Mouse (Mus musculus) MEL (cell line): ENCODE measurements around the gene 4930544D05Rik. TPM values are rescaled to one million over a fixed set of nuclear protein-coding genes. Genes with fewer than 3 reads are reported as not detected.

Experiments used
- DNase-seq: peaks from one replicate; pipeline ENCODE4 v3.0.0; 2011; ENCODE audit warnings: low read depth, low spot score
- H3K27ac ChIP-seq: 2 replicates; pipeline ENCODE4 v1.5.1; 2012; ENCODE audit warnings: low read depth, mild to moderate bottlenecking, control low read depth, low read length, moderate library complexity; ENCODE audit not compliant: control insufficient read depth
- H3K27me3 ChIP-seq, 2 experiments: fragments of 150-350 bp in 1 of 2; sonication (generic) in 1 of 2; 2 replicates each; pipeline ENCODE4 v1.6.1; 2012; ENCODE audit warnings: low read length in 2 of 2, mild to moderate bottlenecking in 2 of 2, improper control_type of control experiment in 1 of 2, moderate library complexity in 1 of 2; ENCODE audit not compliant: insufficient read depth in 2 of 2, control insufficient read depth in 1 of 2
- H3K36me3 ChIP-seq, 2 experiments: 2 replicates each; pipeline ENCODE4 v1.6.1; 2012 to 2014; ENCODE audit warnings: low read length in 2 of 2, improper control_type of control experiment in 1 of 2, inconsistent platforms in 1 of 2, mild to moderate bottlenecking in 1 of 2; ENCODE audit not compliant: insufficient read depth in 2 of 2, control insufficient read depth in 1 of 2
- H3K4me1 ChIP-seq, 2 experiments: fragments of 150-350 bp in 1 of 2; sonication (generic) in 1 of 2; 2 replicates each; pipeline ENCODE4 v1.6.1; 2012; ENCODE audit warnings: low read length in 2 of 2, improper control_type of control experiment in 1 of 2, mild to moderate bottlenecking in 1 of 2; ENCODE audit not compliant: insufficient read depth in 2 of 2, control insufficient read depth in 1 of 2
- H3K4me3 ChIP-seq, 2 experiments: fragments of 150-350 bp in 1 of 2; sonication (generic) in 1 of 2; 2 replicates each; pipeline ENCODE4 v1.5.1; 2012; ENCODE audit warnings: low read depth in 2 of 2, low read length in 2 of 2, mild to moderate bottlenecking in 2 of 2, moderate library complexity in 2 of 2, control low read depth in 1 of 2, improper control_type of control experiment in 1 of 2; ENCODE audit not compliant: control insufficient read depth in 1 of 2, insufficient read depth in 1 of 2
- H3K79me2 ChIP-seq: 2 replicates; pipeline ENCODE4 v1.6.1; 2012; ENCODE audit warnings: mild to moderate bottlenecking, low read length, moderate library complexity; ENCODE audit not compliant: control insufficient read depth, poor library complexity, insufficient read depth
- H3K9ac ChIP-seq: 2 replicates; pipeline ENCODE4 v1.6.1; 2012; ENCODE audit warnings: low read depth, mild to moderate bottlenecking, control low read depth, low read length, moderate library complexity; ENCODE audit not compliant: control insufficient read depth, poor library complexity, severe bottlenecking
- H3K9me3 ChIP-seq: fragments of 150-350 bp; sonication (generic); replicated peaks from 2 replicates; pipeline ENCODE4 v1.6.1; 2012; ENCODE audit warnings: mild to moderate bottlenecking, low read length, improper control_type of control experiment, moderate library complexity; ENCODE audit not compliant: insufficient read depth
- CTCF ChIP-seq, 3 experiments: IDR thresholded peaks in 2 of 3; conservative IDR thresholded peaks in 1 of 3; 2 replicates each; pipeline ENCODE4 v1.5.1; 2011 to 2012; ENCODE audit warnings: low read length in 3 of 3, low read depth in 2 of 3, mild to moderate bottlenecking in 2 of 3, improper control_type of control experiment in 1 of 3, inconsistent platforms in 1 of 3, mixed read lengths in 1 of 3, moderate library complexity in 1 of 3; ENCODE audit not compliant: control insufficient read depth in 1 of 3, insufficient read depth in 1 of 3, poor library complexity in 1 of 3, severe bottlenecking in 1 of 3
- MXI1 ChIP-seq: IDR thresholded peaks from 2 replicates; pipeline ENCODE4 v1.6.1; 2011; ENCODE audit warnings: mild to moderate bottlenecking, low read depth, low read length, improper control_type of control experiment
- NRF1 ChIP-seq: IDR thresholded peaks from 2 replicates; pipeline ENCODE4 v1.6.1; 2014; ENCODE audit warnings: low read depth, mild to moderate bottlenecking, inconsistent platforms, low read length, improper control_type of control experiment, moderate library complexity; ENCODE audit not compliant: poor library complexity, insufficient read depth, severe bottlenecking
- POLR2AphosphoS5 ChIP-seq: IDR thresholded peaks from 2 replicates; pipeline ENCODE4 v1.6.1; 2012; ENCODE audit warnings: low read depth, borderline replicate concordance, mild to moderate bottlenecking, inconsistent platforms, low read length, moderate library complexity, mixed read lengths
- RAD21 ChIP-seq: IDR thresholded peaks from 2 replicates; pipeline ENCODE4 v1.6.1; 2011; ENCODE audit warnings: mild to moderate bottlenecking, low read depth, low read length, improper control_type of control experiment
- SMC3 ChIP-seq: IDR thresholded peaks from 2 replicates; pipeline ENCODE4 v1.6.1; 2011; ENCODE audit warnings: low read depth, low read length, improper control_type of control experiment
- USF1 ChIP-seq: IDR thresholded peaks from 2 replicates; pipeline ENCODE4 v1.6.1; 2014; ENCODE audit warnings: low read depth, mild to moderate bottlenecking, inconsistent platforms, low read length, improper control_type of control experiment, moderate library complexity
- ZC3H11A ChIP-seq: IDR thresholded peaks from 2 replicates; pipeline ENCODE4 v1.6.1; 2012; ENCODE audit warnings: low read depth, mild to moderate bottlenecking, inconsistent platforms, low read length, improper control_type of control experiment
- ZNF384 ChIP-seq: IDR thresholded peaks from 2 replicates; pipeline ENCODE4 v1.6.1; 2012; ENCODE audit warnings: low read depth, mild to moderate bottlenecking, inconsistent platforms, low read length, improper control_type of control experiment
- polyA plus RNA-seq, 2 experiments: library from polyadenylated mRNA; stranded (reverse) in 1 of 2; unstranded in 1 of 2; fragments of >175 nt in 1 of 2; fragments of >200 nt in 1 of 2; gene quantifications; 2 replicates each; pipeline versions ENCODE4 v1.2.1 to v1.2.4; 2012; ENCODE audit warnings: low replicate concordance in 2 of 2, low read depth in 1 of 2; ENCODE audit not compliant: insufficient read length in 2 of 2, insufficient read depth in 1 of 2, missing spikeins in 1 of 2
- total RNA-seq: library from RNA; depleted of rRNA; stranded (reverse); fragments of 300-350 nt; gene quantifications from 2 replicates; pipeline ENCODE4 v1.2.3, GENCODE M21; 2012

Gene 4930544D05Rik
- total and polyA plus RNA-seq, 3 experiments: 0.10 TPM; not detected in 2

DNA sequence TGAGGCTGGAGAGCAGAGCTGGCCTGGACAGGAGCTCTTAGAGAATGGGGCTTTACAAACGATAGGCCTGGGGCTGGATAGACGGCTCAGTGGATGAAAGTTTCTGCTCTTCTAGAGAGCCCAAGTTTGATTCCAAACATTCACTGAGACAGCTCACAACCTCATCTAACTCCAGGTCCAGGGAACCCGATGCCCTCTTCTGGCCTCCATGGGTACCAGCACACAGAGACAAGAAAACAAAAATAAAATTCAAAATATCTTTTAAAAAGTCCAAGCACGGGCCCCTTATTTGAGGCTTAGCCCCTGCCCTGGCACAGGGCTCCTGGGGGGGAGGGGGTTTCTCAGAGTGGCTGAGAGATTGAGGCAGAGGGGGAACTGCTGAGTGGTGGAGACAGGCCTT, 4.9 kb upstream of the 4930544D05Rik start:
- H3K27me3 ChIP-seq: no peaks in the 10 kb centered on the region
- no peak overlapping the region for H3K9ac ChIP-seq
- no peak for DNase-seq
- TF ChIP-seq RAD21: peak; percentile 12
- TF ChIP-seq POLR2AphosphoS5: no peak
- peak; percentile 13 to 49 (median 44); a peak in 4 of 6 replicates for TF ChIP-seq CTCF (IDR thresholded peaks at IDR 0.05 in 2 of 3, conservative IDR thresholded peaks at IDR 0.05 in 1 of 3; ENCODE audit: control insufficient read depth in 1 of 3, insufficient read depth in 1 of 3, low read depth in 2 of 3, low read length in 3 of 3, poor library complexity in 1 of 3, severe bottlenecking in 1 of 3)
- no peak for TF ChIP-seq USF1
- peak; percentile 48 for TF ChIP-seq SMC3
- TF ChIP-seq ZC3H11A: 0 out of 2 replicates have a peak, but pooled peaks have one; percentile 6
- TF ChIP-seq, all 39 proteins: peak for 4
- no peaks in the 10 kb centered on the region for H3K79me2 ChIP-seq
- peaks cover 0 to 8% of the 10 kb centered on the region in 2 experiments; a peak in 2 of 4 replicates for H3K36me3 ChIP-seq
- no peaks in the 10 kb centered on the region for H3K9me3 ChIP-seq
- peaks cover 0 to 3% of the 10 kb centered on the region in 2 experiments; a peak in 1 of 4 replicates for H3K4me1 ChIP-seq
- no peak overlapping the region for H3K4me3 ChIP-seq
- no peak overlapping the region for H3K27ac ChIP-seq

DNA sequence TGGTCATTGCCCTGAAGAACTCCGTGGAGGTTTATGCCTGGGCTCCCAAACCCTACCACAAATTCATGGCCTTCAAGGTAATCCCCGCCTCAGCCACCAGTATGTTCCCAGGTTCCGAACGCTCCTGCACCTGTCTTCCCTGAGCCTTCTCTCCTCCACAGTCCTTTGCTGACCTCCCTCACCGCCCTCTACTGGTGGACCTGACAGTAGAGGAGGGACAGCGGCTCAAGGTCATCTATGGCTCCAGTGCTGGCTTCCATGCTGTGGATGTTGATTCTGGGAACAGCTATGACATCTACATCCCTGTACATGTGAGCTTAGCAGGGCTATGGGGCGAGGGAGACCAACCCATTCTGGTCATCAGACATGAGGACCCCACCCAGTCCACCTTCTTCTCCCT, 3.1 kb upstream of the 4930544D05Rik start:
- H3K9ac ChIP-seq: no peak overlapping the region
- H3K36me3 ChIP-seq: peaks cover 0 to 8% of the 10 kb centered on the region in 2 experiments; a peak in 2 of 4 replicates
- TF ChIP-seq POLR2AphosphoS5 (no peak), NRF1 (no peak), ZNF384 (no peak), MXI1 (no peak), CTCF (IDR thresholded peaks at IDR 0.05 in 2 of 3, conservative IDR thresholded peaks at IDR 0.05 in 1 of 3; ENCODE audit: control insufficient read depth in 1 of 3, insufficient read depth in 1 of 3, low read depth in 2 of 3, low read length in 3 of 3, poor library complexity in 1 of 3, severe bottlenecking in 1 of 3) (peak in 2 of 3 experiments; percentile 22 to 34; a peak in 4 of 6 replicates)
- H3K27ac ChIP-seq: no peak overlapping the region
- no peaks in the 10 kb centered on the region for H3K79me2 ChIP-seq
- no peak for DNase-seq
- no peaks in the 10 kb centered on the region for H3K9me3 ChIP-seq
- peaks cover 0 to 3% of the 10 kb centered on the region in 2 experiments; a peak in 1 of 4 replicates for H3K4me1 ChIP-seq
- H3K4me3 ChIP-seq: no peak overlapping the region
- H3K27me3 ChIP-seq: no peaks in the 10 kb centered on the region

DNA sequence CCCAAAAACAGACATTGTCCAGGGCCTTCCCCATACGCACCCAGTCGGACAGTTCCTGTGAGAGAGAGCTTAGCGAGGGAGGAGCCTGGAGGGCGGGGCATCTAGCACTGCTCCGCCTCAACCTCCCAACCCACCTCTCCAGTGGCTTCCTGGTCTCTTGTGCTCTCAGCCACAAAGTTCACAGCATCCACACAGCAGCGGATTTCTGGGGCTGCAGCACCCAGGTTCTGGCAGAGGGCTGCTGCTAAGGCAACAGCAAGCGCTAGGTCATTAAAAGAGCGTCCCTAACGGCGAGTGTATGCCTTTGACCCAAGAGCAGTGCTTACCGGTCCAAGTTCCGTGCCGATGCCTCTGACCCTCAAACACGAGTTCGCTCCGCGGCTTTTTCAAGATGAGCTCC, 574 bp upstream of the 4930544D05Rik start:
- peaks cover 0 to 3% of the 10 kb centered on the region in 2 experiments; a peak in 1 of 4 replicates for H3K4me1 ChIP-seq
- no peaks in the 10 kb centered on the region for H3K79me2 ChIP-seq
- no peaks in the 10 kb centered on the region for H3K27me3 ChIP-seq
- H3K4me3 ChIP-seq: no peak overlapping the region
- peak; percentile 59 for DNase-seq
- peaks cover 0 to 7% of the 10 kb centered on the region in 2 experiments; a peak in 2 of 4 replicates for H3K36me3 ChIP-seq
- H3K9me3 ChIP-seq: no peaks in the 10 kb centered on the region
- H3K27ac ChIP-seq: no peak overlapping the region
- no peak for TF ChIP-seq CTCF (IDR thresholded peaks at IDR 0.05 in 2 of 3, conservative IDR thresholded peaks at IDR 0.05 in 1 of 3; ENCODE audit: control insufficient read depth in 1 of 3, insufficient read depth in 1 of 3, low read depth in 2 of 3, low read length in 3 of 3, poor library complexity in 1 of 3, severe bottlenecking in 1 of 3)
- no peak overlapping the region for H3K9ac ChIP-seq
